Mouse (Mus musculus): ENCODE measurements around the gene Klc1.

GRCm38 (mm10) chr12:111808775-111809174 lies 50.1 kb downstream of the Klc1 start:
- TF ChIP-seq POLR2A (IDR thresholded peaks at IDR 0.05; ENCODE audit: insufficient read depth, low read depth, low read length) (no peak), CTCF (IDR thresholded peaks at IDR 0.05; ENCODE audit: insufficient read depth, low read depth, low read length) (no peak)
